ENCODE assay signal across 8 mouse cellular contexts in the genomic region with DNA sequence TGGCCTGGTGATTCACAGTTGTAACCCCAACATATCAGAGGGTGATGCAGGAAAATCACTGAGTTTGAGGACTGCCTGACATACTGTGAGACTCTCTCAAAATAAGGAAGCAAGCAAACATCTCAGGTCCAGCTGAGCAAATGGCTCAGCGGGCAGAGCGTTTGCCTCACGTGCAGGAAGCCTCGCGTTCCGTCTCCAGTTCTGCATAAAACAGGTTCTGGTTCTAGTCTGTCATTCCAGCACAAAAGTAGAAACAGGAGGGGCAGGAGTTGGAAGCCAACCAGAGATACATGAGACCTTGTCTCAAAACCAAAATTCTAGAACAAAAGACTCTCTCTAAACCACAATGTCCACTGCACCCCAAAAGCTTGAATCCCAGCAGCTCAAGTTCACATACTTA. TPM values are rescaled to one million over a fixed set of nuclear protein-coding genes. Genes with fewer than 3 reads are reported as not detected.
DNase-seq lines count a peak whose midpoint lies in the region; ATAC-seq and TF ChIP-seq lines count a peak whose summit lies in the region.

No protein-coding gene starts in this region.

- peak overlapping the region; percentile 64 for H3K4me2 ChIP-seq in forebrain, embryonic 13.5 days
- H3K4me2 ChIP-seq in liver, embryonic 11.5 days = peak overlapping the region; percentile 68
- peak overlapping the region; percentile 56 for H3K4me2 ChIP-seq in neural tube, embryonic 14.5 days (ENCODE audit: low read depth, low read length)

- no peaks in the 10 kb centered on the region for H3K36me3 ChIP-seq in testis, adult 2 months (ENCODE audit: control insufficient read depth, insufficient read depth, low read length)
- H3K36me3 ChIP-seq in forebrain, embryonic 13.5 days (ENCODE audit: poor library complexity, severe bottlenecking) = peaks cover 8% of the 10 kb centered on the region; the same call in 1 of the 2 replicates
- H3K36me3 ChIP-seq in liver, embryonic 11.5 days (ENCODE audit: control insufficient read depth, insufficient read depth, low read length) = no peaks in the 10 kb centered on the region
- no peaks in the 10 kb centered on the region for H3K36me3 ChIP-seq in neural tube, embryonic 14.5 days (ENCODE audit: control insufficient read depth, insufficient read depth, low read length)

- TF ChIP-seq POLR2A in testis, adult 2 months (IDR thresholded peaks at IDR 0.05; ENCODE audit: control insufficient read depth, low read depth, low read length) = no peak

- no peak for TF ChIP-seq CTCF in testis, adult 2 months (IDR thresholded peaks at IDR 0.05; ENCODE audit: control insufficient read depth, insufficient read depth, insufficient replicate concordance, low read depth, low read length)

- no peaks in the 10 kb centered on the region for H3K27me3 ChIP-seq in testis, adult 2 months (ENCODE audit: control insufficient read depth, insufficient read depth, low read length)
- no peaks in the 10 kb centered on the region for H3K27me3 ChIP-seq in forebrain, embryonic 13.5 days
- no peaks in the 10 kb centered on the region for H3K27me3 ChIP-seq in liver, embryonic 11.5 days (replicated peaks; ENCODE audit: control insufficient read depth, insufficient read depth, low read length)
- H3K27me3 ChIP-seq in neural tube, embryonic 14.5 days (ENCODE audit: control insufficient read depth, insufficient read depth, low read length) = no peaks in the 10 kb centered on the region

- no peak for ATAC-seq in forebrain, embryonic 13.5 days
- no peak for ATAC-seq in liver, embryonic 11.5 days (replicated peaks; ENCODE audit: low FRiP score)
- no peak for ATAC-seq in neural tube, embryonic 14.5 days (ENCODE audit: low read depth)

- H3K9me3 ChIP-seq in forebrain, embryonic 13.5 days (replicated peaks) = no peaks in the 10 kb centered on the region
- no peaks in the 10 kb centered on the region for H3K9me3 ChIP-seq in liver, embryonic 11.5 days (ENCODE audit: control insufficient read depth, low read length)
- no peaks in the 10 kb centered on the region for H3K9me3 ChIP-seq in neural tube, embryonic 14.5 days (ENCODE audit: control insufficient read depth, low read length)

- peak overlapping the region; percentile 94 for H3K4me3 ChIP-seq in testis, adult 2 months (ENCODE audit: control insufficient read depth, low read depth, low read length)
- peak overlapping the region; percentile 55 for H3K4me3 ChIP-seq in forebrain, embryonic 13.5 days
- peak overlapping the region; percentile 56 for H3K4me3 ChIP-seq in liver, embryonic 11.5 days (ENCODE audit: low read depth, low read length)
- peak overlapping the region; percentile 50 for H3K4me3 ChIP-seq in neural tube, embryonic 14.5 days (ENCODE audit: low read depth, low read length)

- peak overlapping the region; percentile 77 for H3K9ac ChIP-seq in forebrain, embryonic 13.5 days
- H3K9ac ChIP-seq in liver, embryonic 11.5 days (ENCODE audit: low read depth, low read length) = peak overlapping the region; percentile 63
- peak overlapping the region; percentile 56 for H3K9ac ChIP-seq in neural tube, embryonic 14.5 days (replicated peaks; ENCODE audit: low read depth, low read length)

- H3K4me1 ChIP-seq in testis, adult 2 months (ENCODE audit: control insufficient read depth, insufficient read depth, low read length) = peaks cover 9% of the 10 kb centered on the region
- H3K4me1 ChIP-seq in forebrain, embryonic 13.5 days = peaks cover 12% of the 10 kb centered on the region
- peaks cover 18% of the 10 kb centered on the region for H3K4me1 ChIP-seq in liver, embryonic 11.5 days (replicated peaks; ENCODE audit: control insufficient read depth, insufficient read depth, low read length)
- H3K4me1 ChIP-seq in neural tube, embryonic 14.5 days (ENCODE audit: control insufficient read depth, insufficient read depth, low read length) = peaks cover 7% of the 10 kb centered on the region

- peak overlapping the region; percentile 83 for H3K27ac ChIP-seq in testis, adult 2 months (ENCODE audit: control insufficient read depth, insufficient read depth, low read depth, low read length)
- peak overlapping the region; percentile 60 for H3K27ac ChIP-seq in forebrain, embryonic 13.5 days
- no peak overlapping the region for H3K27ac ChIP-seq in liver, embryonic 11.5 days (ENCODE audit: low read depth, low read length)
- no peak overlapping the region; the same call in 1 of the 2 replicates for H3K27ac ChIP-seq in neural tube, embryonic 14.5 days (ENCODE audit: low read depth, low read length)

- DNase-seq in testis, postnatal 14 days (ENCODE audit: low spot score) = no peak
- no peak for DNase-seq in liver, embryonic 11.5 days (ENCODE audit: low spot score)
- no peak for DNase-seq in cerebellum, adult 9-10 months
- no peak for DNase-seq in layer of hippocampus, postnatal 25 days (ENCODE audit: extremely low spot score in 1 of 2, low spot score in 1 of 2)
- DNase-seq in gastrocnemius, postnatal 4 days (ENCODE audit: low spot score in 2 of 2) = no peak

- 1% methylated on average over 6 of the region's 6 CpGs for WGBS in forebrain, embryonic 13.5 days
- 3% methylated on average over 6 of the region's 6 CpGs for WGBS in liver, embryonic 11.5 days
- 3% methylated on average over 6 of the region's 6 CpGs for WGBS in neural tube, embryonic 14.5 days

RNA-seq across cellular contexts. Expression of gene Ccdc159, which starts 0.5 kb away (rescaled TPM):
- 72.0 and 74.9 TPM in 2 replicates for polyA plus RNA-seq in testis, adult 2 months (2012; rRNA removed)
- polyA plus RNA-seq in forebrain, embryonic 13.5 days (2015; fragmentation: Nextera tagmentation; extraction: Ambion mirVana) = 5.0 and 6.6 TPM in 2 replicates
- polyA plus RNA-seq in liver, embryonic 11.5 days (2014; fragmentation: Nextera tagmentation; extraction: Ambion mirVana) = 2.2 and 2.9 TPM in 2 replicates
- 7.0 and 8.1 TPM in 2 replicates for polyA plus RNA-seq in neural tube, embryonic 14.5 days (2014; fragmentation: Nextera tagmentation; extraction: Ambion mirVana)
- total RNA-seq in layer of hippocampus, postnatal 25 days (2021) = 10 to 100 TPM; 13.2 to 18.5 TPM
- 1 to 10 TPM in 1 of 2 experiments, under 1 TPM in 1; 0.98 to 1.3 TPM for total RNA-seq in gastrocnemius, postnatal 4 days (2021)

RNA-seq across cellular contexts. Expression of gene Tmem205, which starts 0.6 kb away (rescaled TPM):
- 296 and 312 TPM in 2 replicates for polyA plus RNA-seq in testis, adult 2 months (2012; rRNA removed)
- 42.2 and 42.3 TPM in 2 replicates for polyA plus RNA-seq in forebrain, embryonic 13.5 days (2015; fragmentation: Nextera tagmentation; extraction: Ambion mirVana)
- 45.0 and 51.0 TPM in 2 replicates for polyA plus RNA-seq in liver, embryonic 11.5 days (2014; fragmentation: Nextera tagmentation; extraction: Ambion mirVana)
- polyA plus RNA-seq in neural tube, embryonic 14.5 days (2014; fragmentation: Nextera tagmentation; extraction: Ambion mirVana) = 48.6 and 49.6 TPM in 2 replicates
- 10 to 100 TPM; 40.2 to 45.0 TPM for total RNA-seq in layer of hippocampus, postnatal 25 days (2021)
- total RNA-seq in gastrocnemius, postnatal 4 days (2021) = 10 to 100 TPM; 18.9 to 21.4 TPM

RNA-seq across cellular contexts. Expression of gene Rab3d, which starts 8.8 kb away (rescaled TPM):
- 21.2 and 22.7 TPM in 2 replicates for polyA plus RNA-seq in testis, adult 2 months (2012; rRNA removed)
- polyA plus RNA-seq in forebrain, embryonic 13.5 days (2015; fragmentation: Nextera tagmentation; extraction: Ambion mirVana) = 18.3 and 21.0 TPM in 2 replicates
- 5.7 and 7.3 TPM in 2 replicates for polyA plus RNA-seq in liver, embryonic 11.5 days (2014; fragmentation: Nextera tagmentation; extraction: Ambion mirVana)
- polyA plus RNA-seq in neural tube, embryonic 14.5 days (2014; fragmentation: Nextera tagmentation; extraction: Ambion mirVana) = 12.0 and 21.4 TPM in 2 replicates
- total RNA-seq in layer of hippocampus, postnatal 25 days (2021) = 10 to 100 TPM; 19.5 to 24.0 TPM
- total RNA-seq in gastrocnemius, postnatal 4 days (2021) = 10 to 100 TPM; 12.6 to 16.1 TPM

RNA-seq across cellular contexts. Expression of gene Plppr2, which starts 10.0 kb away (rescaled TPM):
- 33.3 and 39.3 TPM in 2 replicates for polyA plus RNA-seq in testis, adult 2 months (2012; rRNA removed)
- polyA plus RNA-seq in forebrain, embryonic 13.5 days (2015; fragmentation: Nextera tagmentation; extraction: Ambion mirVana) = 37.8 and 44.1 TPM in 2 replicates
- polyA plus RNA-seq in liver, embryonic 11.5 days (2014; fragmentation: Nextera tagmentation; extraction: Ambion mirVana) = 6.1 and 7.2 TPM in 2 replicates
- polyA plus RNA-seq in neural tube, embryonic 14.5 days (2014; fragmentation: Nextera tagmentation; extraction: Ambion mirVana) = 83.5 and 89.6 TPM in 2 replicates
- 100 to 1,000 TPM; 334 to 345 TPM for total RNA-seq in layer of hippocampus, postnatal 25 days (2021)
- 1 to 10 TPM; 4.4 to 4.8 TPM for total RNA-seq in gastrocnemius, postnatal 4 days (2021)

RNA-seq across cellular contexts. Expression of gene Swsap1, which starts 28.8 kb away (rescaled TPM):
- 4.7 and 5.1 TPM in 2 replicates for polyA plus RNA-seq in testis, adult 2 months (2012; rRNA removed)
- 8.6 and 12.1 TPM in 2 replicates for polyA plus RNA-seq in forebrain, embryonic 13.5 days (2015; fragmentation: Nextera tagmentation; extraction: Ambion mirVana)
- 9.8 and 11.9 TPM in 2 replicates for polyA plus RNA-seq in liver, embryonic 11.5 days (2014; fragmentation: Nextera tagmentation; extraction: Ambion mirVana)
- polyA plus RNA-seq in neural tube, embryonic 14.5 days (2014; fragmentation: Nextera tagmentation; extraction: Ambion mirVana) = 10.1 and 21.3 TPM in 2 replicates
- 10 to 100 TPM; 14.7 to 16.0 TPM for total RNA-seq in layer of hippocampus, postnatal 25 days (2021)
- 1 to 10 TPM; 5.2 to 6.3 TPM for total RNA-seq in gastrocnemius, postnatal 4 days (2021)

Comparison
In these comparisons a context has a peak if more than half of its experiments do, and no peak if none do; other contexts are left out.
1. H3K27ac ChIP-seq: peak in testis, adult 2 months (single experiment) and forebrain, embryonic 13.5 days (single experiment); none in liver, embryonic 11.5 days (single experiment) and neural tube, embryonic 14.5 days (single experiment).
2. Peak in every context shown above with its lines, with median percentiles within 50 percentile points of each other: H3K4me3 ChIP-seq, H3K4me2 ChIP-seq and H3K9ac ChIP-seq.